Mouse (Mus musculus) liver, embryonic 14.5 days (tissue): ENCODE measurements around the gene Cers5. TPM values are rescaled to one million over a fixed set of nuclear protein-coding genes. Genes with fewer than 3 reads are reported as not detected.

Source experiments
- ATAC-seq: fragments of 200-750 bp; cut with Nextera tagmentation; 2 replicates; pipeline ENCODE4 v1.8.0; 2017; ENCODE audit warnings: moderate number of reproducible peaks, mild to moderate bottlenecking, moderate library complexity; ENCODE audit not compliant: insufficient read depth
- DNase-seq, 3 experiments: peaks; one replicate each; pipeline ENCODE4 v3.0.0-alpha.2; 2012 to 2013; ENCODE audit warnings: low read depth in 3 of 3, low spot score in 3 of 3
- H3K27ac ChIP-seq: fragments of 300-500 bp; sonication (generic); 2 replicates; pipeline ENCODE4 v1.5.1; 2014; ENCODE audit warnings: moderate library complexity, mild to moderate bottlenecking, control low read depth, inconsistent platforms
- H3K27me3 ChIP-seq: fragments of 300-500 bp; sonication (generic); 2 replicates; pipeline ENCODE4 v1.6.1; 2014; ENCODE audit warnings: mild to moderate bottlenecking, low read length, moderate library complexity; ENCODE audit not compliant: control insufficient read depth, insufficient read depth
- H3K36me3 ChIP-seq: fragments of 300-500 bp; sonication (generic); replicated peaks from 2 replicates; pipeline ENCODE4 v1.6.1; 2014; ENCODE audit warnings: low read depth; ENCODE audit not compliant: control insufficient read depth, insufficient read depth
- H3K4me1 ChIP-seq, 2 experiments: fragments of 200-500 bp in 1 of 2; fragments of 300-500 bp in 1 of 2; sonication (generic) in 1 of 2; replicated peaks; 2 replicates each; pipeline ENCODE4 v1.6.1; 2012 to 2014; ENCODE audit warnings: antibody characterized with exemption in 1 of 2, inconsistent platforms in 1 of 2, low read length in 1 of 2; ENCODE audit not compliant: control insufficient read depth in 2 of 2, insufficient read depth in 2 of 2
- H3K4me2 ChIP-seq: fragments of 300-500 bp; sonication (generic); 2 replicates; pipeline ENCODE4 v1.6.1; 2014; ENCODE audit warnings: low read depth, mild to moderate bottlenecking, control low read depth, moderate library complexity
- H3K4me3 ChIP-seq, 2 experiments: fragments of 200-500 bp in 1 of 2; fragments of 300-500 bp in 1 of 2; sonication (generic) in 1 of 2; 2 replicates each; pipeline ENCODE4 v1.5.1; 2012 to 2014; ENCODE audit warnings: low read depth in 2 of 2, low read length in 2 of 2, mild to moderate bottlenecking in 2 of 2, control low read depth in 1 of 2, inconsistent platforms in 1 of 2, moderate library complexity in 1 of 2; ENCODE audit not compliant: insufficient read depth in 1 of 2
- H3K9ac ChIP-seq: fragments of 300-500 bp; sonication (generic); replicated peaks from 2 replicates; pipeline ENCODE4 v1.6.1; 2014; ENCODE audit warnings: mild to moderate bottlenecking, control low read depth, moderate library complexity
- H3K9me3 ChIP-seq: fragments of 300-500 bp; sonication (generic); 2 replicates; pipeline ENCODE4 v1.6.1; 2016; ENCODE audit warnings: low read length, mixed read lengths; ENCODE audit not compliant: control insufficient read depth
- CTCF ChIP-seq: IDR thresholded peaks from 2 replicates; pipeline ENCODE4 v1.5.1; 2016; ENCODE audit warnings: antibody characterized with exemption, low read depth, control low read depth
- EP300 ChIP-seq: IDR thresholded peaks from 2 replicates; pipeline ENCODE4 v1.6.1; 2016; ENCODE audit warnings: antibody characterized with exemption, low read depth
- WGBS: fragments of 180-500 bp; shearing (Covaris S2); extraction: QIAGEN DNeasy Blood & Tissue Kit; methylation state at CpG from one replicate; pipeline ENCODE4 v1.1.7; 2014; ENCODE audit not compliant: insufficient replicate concordance; 5-methylcytosine and 5-hydroxymethylcytosine counted together
- polyA plus RNA-seq, 2 experiments: library from polyadenylated mRNA; depleted of rRNA in 1 of 2; stranded (reverse) in 1 of 2; unstranded in 1 of 2; fragments of >200 nt; fragmentation: Nextera tagmentation in 1 of 2; extraction: Ambion mirVana in 1 of 2; gene quantifications; 2 replicates each; pipeline versions ENCODE4 v1.2.1 to v1.2.3; 2012 to 2014

The Cers5 gene
- polyA plus RNA-seq, 2 experiments = 5.4 to 7.7 TPM

GRCm38 (mm10) chr15:99797898-99798297, 25.2 kb upstream of the Cers5 start:
- no peak overlapping the region for H3K27ac ChIP-seq
- no peaks in the 10 kb centered on the region for H3K27me3 ChIP-seq
- H3K9me3 ChIP-seq = no peaks in the 10 kb centered on the region
- DNase-seq (no peak), ATAC-seq (no peak)
- no peak overlapping the region for H3K4me3 ChIP-seq
- TF ChIP-seq EP300 (no peak), CTCF (no peak)
- H3K36me3 ChIP-seq = no peaks in the 10 kb centered on the region; the same call in 1 of the 2 replicates
- no peak overlapping the region for H3K4me2 ChIP-seq
- WGBS = 72% methylated on average over 5 of the region's 5 CpGs
- no peaks in the 10 kb centered on the region for H3K4me1 ChIP-seq
- H3K9ac ChIP-seq = no peak overlapping the region

GRCm38 (mm10) chr15:99796735-99797134, 24.1 kb upstream of the Cers5 start:
- Histone ChIP-seq H3K27ac (no peak overlapping the region), H3K4me1 (no peaks in the 10 kb centered on the region), H3K4me2 (no peak overlapping the region), H3K9me3 (no peaks in the 10 kb centered on the region), H3K36me3 (no peaks in the 10 kb centered on the region; the same call in 1 of the 2 replicates), H3K9ac (no peak overlapping the region), H3K4me3 (no peak overlapping the region), H3K27me3 (no peaks in the 10 kb centered on the region)
- 79% methylated on average over 9 of the region's 9 CpGs for WGBS
- DNase-seq (no peak), ATAC-seq (no peak)
- TF ChIP-seq CTCF (no peak), EP300 (no peak)

DNA sequence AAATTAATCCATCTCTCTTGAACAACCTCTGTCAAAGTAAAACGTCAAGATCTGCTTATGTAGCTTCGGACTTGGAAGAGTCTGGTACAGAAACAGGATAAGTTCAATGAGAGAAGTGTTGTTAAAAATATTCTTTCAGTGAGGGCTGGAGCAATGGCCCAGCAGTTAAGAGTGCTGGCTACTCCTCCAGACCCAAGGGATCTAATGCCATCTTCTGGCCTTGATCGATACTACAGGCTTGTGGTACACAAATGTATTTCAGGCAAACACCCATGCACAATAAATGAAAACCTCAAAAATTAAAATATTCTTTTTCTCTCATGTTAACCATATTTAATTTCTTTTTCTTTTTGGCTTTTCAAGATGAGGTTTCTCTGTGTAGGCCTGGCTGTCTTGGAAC, 23.4 kb upstream of the Cers5 start:
- H3K27ac ChIP-seq = no peak overlapping the region
- no peaks in the 10 kb centered on the region; the same call in 1 of the 2 replicates for H3K36me3 ChIP-seq
- no peak overlapping the region for H3K4me2 ChIP-seq
- no peak for TF ChIP-seq EP300
- peak; percentile 35; the same call in 1 of the 2 replicates for TF ChIP-seq CTCF
- ATAC-seq (no peak), DNase-seq (no peak)
- WGBS = 73% methylated on average over 3 of the region's 3 CpGs
- H3K9me3 ChIP-seq = no peaks in the 10 kb centered on the region
- no peaks in the 10 kb centered on the region for H3K27me3 ChIP-seq
- H3K4me3 ChIP-seq = no peak overlapping the region
- H3K4me1 ChIP-seq = no peaks in the 10 kb centered on the region
- no peak overlapping the region for H3K9ac ChIP-seq

GRCm38 (mm10) chr15:99792221-99792815, 19.6 kb upstream of the Cers5 start:
- H3K9me3 ChIP-seq = no peaks in the 10 kb centered on the region
- 69% methylated on average over 16 of the region's 16 CpGs for WGBS
- no peak overlapping the region for H3K27ac ChIP-seq
- no peak for ATAC-seq
- H3K27me3 ChIP-seq = no peaks in the 10 kb centered on the region
- no peaks in the 10 kb centered on the region for H3K36me3 ChIP-seq
- TF ChIP-seq CTCF (no peak), EP300 (no peak)
- H3K4me2 ChIP-seq = no peak overlapping the region
- DNase-seq = no peak
- H3K4me3 ChIP-seq = no peak overlapping the region
- H3K4me1 ChIP-seq = no peaks in the 10 kb centered on the region
- H3K9ac ChIP-seq = no peak overlapping the region

GRCm38 (mm10) chr15:99791003-99791402, 18.3 kb upstream of the Cers5 start:
- Histone ChIP-seq H3K27me3 (no peaks in the 10 kb centered on the region), H3K27ac (no peak overlapping the region), H3K36me3 (no peaks in the 10 kb centered on the region), H3K4me2 (no peak overlapping the region), H3K9ac (no peak overlapping the region), H3K4me3 (no peak overlapping the region), H3K4me1 (no peaks in the 10 kb centered on the region), H3K9me3 (no peaks in the 10 kb centered on the region)
- WGBS = 71% methylated on average over 3 of the region's 3 CpGs
- TF ChIP-seq CTCF (no peak), EP300 (no peak)
- no peak for DNase-seq
- no peak for ATAC-seq
